Mouse (Mus musculus): Measurements from ENCODE around the gene Rbp7.
A peak's percentile ranks its signal among the peaks of the same experiment; 100 is the strongest.
"Not testable (repeated sequence)": the region's sequence is repeated elsewhere in the genome, so short reads cannot be mapped to it uniquely, and the experiment has no call there.

Gene Rbp7

DNA sequence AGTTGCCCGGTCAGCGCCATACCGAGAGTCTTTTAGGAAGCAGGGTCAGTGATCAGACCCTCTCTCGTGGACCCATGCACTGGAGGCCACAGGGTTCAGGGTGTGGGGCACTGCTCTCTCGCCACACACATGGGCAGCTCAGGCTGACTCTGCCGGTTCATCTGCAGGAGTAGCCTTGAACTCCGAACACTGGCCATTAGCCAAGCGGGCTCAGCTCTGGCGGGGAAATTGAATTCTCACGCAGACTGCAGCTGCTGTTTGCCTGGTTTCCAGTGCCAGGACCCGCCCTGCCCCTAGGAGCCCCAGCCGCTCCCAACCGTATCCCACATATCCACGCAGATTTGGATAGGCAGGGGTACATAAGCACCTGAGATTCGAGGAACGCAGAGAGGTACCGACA lies 515 bp downstream of the Rbp7 start:
- no peak for DNase-seq

DNA sequence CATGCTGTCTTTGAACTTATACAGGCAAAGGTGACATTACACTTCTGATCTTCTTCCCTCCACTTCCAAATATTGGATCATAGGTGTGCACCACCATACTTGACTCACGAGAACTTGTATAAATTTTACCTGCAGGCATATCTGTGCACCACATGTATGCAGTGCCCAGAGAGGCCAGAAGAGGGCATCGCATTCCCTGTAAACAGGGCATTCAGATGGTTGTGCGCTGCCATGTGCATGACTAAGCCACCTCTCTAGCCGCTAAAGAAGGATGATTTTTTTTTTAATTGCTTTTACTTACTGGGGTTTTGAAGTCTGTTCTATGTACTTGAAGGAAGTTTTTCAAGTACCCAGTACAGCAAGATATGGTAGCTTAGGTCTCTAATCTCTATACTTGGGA lies 1.1 kb downstream of the Rbp7 start:
- DNase-seq = peak; percentile 52

DNA sequence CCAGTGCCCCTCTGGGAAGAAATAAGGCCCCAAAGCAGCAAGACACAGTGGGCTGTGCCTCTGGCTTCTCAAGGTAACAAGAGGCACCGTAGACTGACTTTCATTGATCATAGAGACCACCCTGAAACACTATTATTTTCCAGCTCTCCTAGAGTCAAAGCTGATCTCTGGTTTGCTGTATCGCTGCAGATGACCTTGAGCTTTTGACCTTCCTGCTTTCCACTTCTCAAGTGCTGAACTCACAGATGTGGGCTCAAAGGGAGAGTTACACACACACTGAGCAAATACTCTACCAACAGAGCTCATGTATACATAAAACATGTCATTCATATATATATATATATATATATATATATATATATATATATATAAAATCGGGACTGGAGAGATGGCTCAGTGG lies 4.1 kb downstream of the Rbp7 start:
- DNase-seq = no peak

DNA sequence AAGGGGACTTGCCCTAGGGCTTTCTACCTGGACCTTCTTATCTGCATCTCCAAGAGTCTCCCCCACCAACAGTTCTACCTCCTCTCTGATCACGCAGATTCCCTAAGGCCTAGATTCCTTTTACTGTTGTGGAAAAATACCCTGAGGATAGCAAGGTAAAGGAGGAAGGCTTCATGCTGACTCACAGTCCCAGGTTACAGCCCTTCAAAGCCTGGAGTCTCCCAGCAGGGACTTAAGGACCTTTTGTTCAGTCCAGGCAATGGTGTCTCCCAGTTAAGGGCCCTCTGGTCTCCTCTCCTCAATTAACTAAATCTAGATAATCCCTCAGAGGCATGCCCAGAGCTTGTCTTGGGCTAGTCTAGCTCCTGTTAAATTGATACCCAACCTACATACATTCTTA lies 8.5 kb downstream of the Rbp7 start:
- DNase-seq = no peak

DNA sequence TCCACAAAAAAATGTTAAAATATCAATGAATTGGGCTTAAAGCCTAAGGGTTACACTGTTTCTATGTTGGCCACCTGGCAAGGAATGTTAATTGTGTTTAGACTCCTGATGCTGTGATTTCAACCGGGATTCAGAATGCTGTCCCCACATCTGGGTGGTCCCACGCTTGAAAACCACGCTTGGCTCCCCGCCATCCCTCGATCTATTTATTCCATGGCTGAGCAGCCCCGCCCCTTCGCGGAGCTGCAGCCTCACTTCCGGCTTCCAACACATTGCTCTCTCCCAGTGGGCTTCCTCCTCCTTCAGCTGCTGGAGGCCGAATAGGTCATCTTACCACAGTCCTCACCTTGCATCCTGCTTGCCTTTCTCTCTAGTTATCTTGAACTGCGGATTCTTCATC lies 8.9 kb downstream of the Rbp7 start:
- DNase-seq = peak; percentile 74

DNA sequence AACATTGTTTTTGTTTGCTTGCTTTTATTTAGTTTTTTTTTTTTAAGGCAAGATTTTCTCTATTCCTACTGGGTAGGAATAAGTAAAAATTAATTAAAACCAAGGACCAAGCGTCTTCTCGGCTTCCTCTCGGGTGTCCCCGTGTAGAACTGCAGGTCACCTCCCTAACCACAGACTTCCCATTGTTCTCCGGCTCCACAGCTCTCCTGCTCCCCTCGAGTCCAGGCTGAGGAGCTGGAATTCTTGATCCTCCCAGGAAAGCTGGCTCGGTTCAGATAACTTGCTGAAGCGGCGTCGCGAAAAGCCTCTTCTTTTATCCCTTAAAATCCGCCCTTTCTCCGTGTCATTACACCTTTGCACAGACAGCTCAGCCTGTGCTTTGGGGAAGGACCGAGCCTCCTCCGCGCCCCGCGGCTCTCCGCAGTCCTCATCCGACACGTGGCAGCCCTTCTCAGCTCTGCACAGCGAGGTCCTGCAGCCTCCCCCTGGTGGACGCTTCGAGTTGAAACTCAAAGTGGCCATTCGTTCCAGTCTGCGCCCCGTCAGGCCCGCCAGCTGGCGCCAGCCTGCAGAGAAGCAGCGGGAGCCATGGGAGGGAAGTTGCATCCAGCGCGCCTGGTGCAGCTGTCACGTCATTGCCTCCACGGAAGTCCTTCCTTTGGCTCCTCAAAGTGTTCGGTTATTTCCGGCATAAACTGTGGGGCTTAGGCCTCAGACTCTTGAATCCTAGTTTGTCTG lies 9.6 kb downstream of the Rbp7 start:
- peak; percentile 92 for DNase-seq

DNA sequence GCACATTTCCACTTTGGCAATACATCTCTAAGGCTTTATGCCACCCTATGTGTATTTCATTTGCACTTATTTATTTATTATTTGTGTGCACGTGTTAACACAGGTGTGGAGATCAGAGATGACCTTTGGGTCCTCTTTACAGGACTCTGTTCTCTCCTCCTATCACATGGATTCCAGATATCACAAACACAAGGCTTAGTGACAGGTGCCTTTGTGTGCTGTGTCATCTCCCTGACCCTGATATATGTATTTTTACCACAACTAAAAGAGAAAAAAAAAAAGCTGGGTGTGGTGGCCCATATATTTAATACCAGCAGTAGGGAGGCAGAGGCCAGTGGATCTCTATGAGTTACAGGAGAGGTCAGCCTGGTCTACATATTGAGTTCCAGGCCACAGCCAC lies 10.3 kb downstream of the Rbp7 start:
- DNase-seq = no peak

DNA sequence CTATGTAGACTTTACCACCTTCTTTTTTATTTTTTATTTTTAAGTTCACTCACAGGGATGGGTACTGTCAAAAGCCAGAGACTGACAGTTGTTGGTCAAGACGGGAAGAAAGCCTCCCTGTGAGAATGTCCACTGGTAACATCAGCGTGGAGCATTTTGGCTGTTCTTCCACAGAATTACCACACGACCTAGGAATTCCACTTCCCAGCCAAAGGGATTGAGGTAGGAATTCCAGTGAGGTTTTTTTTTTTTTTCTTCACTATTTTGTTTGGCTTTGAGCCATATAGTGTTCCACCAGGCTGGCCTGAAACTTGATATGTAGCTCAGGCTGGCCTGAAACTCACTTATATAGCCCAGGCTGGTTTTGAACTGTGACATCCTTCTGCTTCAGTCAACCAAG lies 12.3 kb downstream of the Rbp7 start:
- DNase-seq = no peak

DNA sequence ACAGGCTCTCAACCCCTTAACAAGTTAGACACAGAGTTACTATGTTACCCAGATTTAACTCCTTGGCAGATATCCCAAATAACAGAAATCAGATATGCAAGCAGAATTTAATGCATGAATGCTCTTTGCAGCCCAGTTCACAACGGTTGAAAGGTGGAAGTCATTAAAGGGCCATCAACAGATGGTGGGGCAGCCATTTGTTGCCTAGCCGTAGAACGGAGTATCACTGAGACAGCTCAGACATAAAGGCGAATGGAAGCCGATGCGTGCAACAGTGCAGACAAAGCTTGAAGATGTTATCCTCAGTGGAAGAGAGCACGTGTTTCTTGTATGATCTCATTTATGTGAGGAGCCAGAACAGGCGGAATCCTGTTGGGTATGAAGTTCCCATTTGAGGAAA lies 14.2 kb downstream of the Rbp7 start:
- DNase-seq = no peak

DNA sequence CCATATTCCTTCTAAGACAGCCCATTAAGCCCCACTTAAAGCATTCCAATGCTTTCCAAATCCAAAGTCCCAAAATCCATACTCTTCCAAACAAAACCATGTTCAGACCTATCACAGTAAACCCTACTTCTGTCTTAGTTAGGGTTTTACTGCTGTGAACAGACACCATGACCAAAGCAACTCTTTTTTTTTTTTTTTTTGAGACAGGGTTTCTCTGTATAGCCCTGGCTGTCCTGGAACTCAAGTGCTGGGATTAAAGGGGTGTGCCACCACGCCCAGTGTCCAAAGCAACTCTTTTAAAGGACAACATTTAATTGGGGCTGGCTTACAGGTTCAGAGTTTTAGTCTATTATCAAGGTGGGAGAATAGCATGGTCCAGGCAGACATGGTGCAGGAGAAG lies 22.9 kb downstream of the Rbp7 start:
- DNase-seq = not testable (repeated sequence)

DNA sequence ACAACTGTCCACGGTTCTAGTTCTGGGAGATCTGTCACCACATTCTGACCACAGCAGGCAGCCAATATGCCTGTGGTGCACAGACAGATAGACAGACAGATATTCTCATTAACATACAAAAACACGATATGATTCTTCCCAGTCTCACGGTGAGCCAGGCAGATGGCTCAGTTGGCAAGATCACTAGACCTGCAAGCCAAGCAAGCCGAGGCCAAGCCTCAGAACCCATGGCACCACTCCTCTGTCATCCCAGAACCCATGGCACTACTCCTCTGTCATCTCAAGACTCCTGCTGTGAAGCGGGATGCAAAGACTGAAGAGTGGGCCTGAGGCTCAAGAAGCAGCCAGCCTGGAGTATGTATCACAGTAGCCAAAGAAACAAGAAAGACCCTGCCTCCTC lies 25.2 kb downstream of the Rbp7 start:
- DNase-seq = no peak

DNA sequence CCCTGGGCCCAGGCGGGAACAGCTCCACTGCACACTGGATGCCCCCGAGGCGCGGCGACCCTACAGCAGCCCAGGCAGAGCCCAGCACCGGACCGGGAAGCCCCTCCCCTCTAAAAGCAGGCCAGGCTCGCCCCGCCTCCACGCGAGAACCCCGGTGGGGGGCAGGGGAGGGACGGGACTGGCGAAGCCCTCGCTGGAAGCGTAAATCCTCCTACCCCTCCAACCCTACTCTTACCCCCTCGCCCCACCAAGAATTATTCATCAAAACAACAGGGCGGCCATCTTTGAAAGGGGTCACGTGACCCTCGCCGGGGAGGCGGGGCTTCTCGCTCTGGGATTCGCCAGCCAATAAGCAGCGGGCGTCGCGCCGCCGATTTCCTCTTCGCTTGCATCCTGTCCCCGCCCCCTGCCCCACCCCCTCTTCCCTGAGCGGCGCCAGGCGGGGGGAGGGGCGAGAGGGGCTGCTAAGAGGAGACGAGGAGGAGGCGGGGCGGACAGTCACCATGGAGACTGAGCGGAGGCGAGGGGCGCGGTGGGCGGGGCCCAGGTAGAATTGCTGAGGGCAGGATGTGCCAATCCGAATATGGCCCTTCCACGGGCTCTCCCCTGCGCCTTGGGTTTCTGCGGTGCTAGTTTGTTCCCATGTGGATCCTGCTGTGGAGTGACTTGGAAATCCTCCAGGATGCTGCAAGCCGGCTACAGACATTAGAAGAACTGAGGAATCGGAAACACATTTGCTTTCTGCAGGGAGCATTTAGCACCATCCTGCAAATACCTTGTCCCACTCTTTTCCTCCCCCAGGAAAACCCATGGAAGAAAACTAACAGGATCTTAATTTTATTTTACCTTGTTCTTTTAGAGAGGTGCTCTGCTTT lies 28.2 kb downstream of the Rbp7 start, which contains the start of gene Ube4b:
Ube4b (minus strand) TSS at position 425 of the 875 bp plus-strand sequence.
- DNase-seq = peak; percentile 99

DNA sequence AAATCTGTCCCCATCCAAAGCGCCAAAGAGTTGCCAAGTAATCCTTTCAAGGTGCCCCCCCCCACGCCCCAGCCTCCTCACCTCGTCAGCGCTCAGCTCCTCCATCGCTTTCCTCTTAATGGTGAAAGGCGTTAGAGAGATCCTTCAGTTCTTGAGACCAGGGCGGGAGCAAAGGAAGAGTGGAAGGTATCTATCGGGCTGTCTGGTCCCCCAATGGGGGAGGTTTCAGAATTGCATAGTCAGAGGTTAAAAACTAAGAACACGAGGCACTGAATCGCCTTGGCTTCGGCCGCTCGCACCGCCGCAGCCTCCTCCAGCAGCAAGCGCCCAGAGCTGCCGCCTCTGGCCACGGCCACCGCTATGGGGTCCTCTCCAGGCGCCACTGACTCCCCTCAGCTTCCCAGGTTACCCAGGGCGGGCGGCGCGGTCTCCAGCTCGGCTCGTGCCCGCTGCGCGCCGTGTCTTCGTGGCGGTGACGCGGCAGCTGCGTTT lies 28.9 kb downstream of the Rbp7 start:
- peak; percentile 56 for DNase-seq

DNA sequence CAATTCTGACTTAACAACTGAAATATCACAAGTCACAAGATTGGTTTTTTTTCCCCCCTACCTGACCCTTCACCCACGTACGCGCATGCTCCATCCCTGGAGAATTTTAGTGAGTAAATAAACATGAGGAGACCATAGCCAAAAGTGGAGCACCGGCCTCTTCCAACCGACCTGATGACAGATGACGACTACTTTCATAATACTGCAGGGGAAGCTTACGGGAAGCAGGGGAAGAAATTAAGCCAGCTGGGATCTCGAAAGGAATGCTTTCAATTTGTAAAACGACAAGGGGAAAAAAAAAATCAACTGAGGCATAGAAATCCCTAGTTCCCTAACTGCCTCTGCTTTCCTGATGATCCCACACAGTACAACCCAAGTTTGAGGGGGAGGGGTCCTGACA lies 30.0 kb downstream of the Rbp7 start:
- no peak for DNase-seq

DNA sequence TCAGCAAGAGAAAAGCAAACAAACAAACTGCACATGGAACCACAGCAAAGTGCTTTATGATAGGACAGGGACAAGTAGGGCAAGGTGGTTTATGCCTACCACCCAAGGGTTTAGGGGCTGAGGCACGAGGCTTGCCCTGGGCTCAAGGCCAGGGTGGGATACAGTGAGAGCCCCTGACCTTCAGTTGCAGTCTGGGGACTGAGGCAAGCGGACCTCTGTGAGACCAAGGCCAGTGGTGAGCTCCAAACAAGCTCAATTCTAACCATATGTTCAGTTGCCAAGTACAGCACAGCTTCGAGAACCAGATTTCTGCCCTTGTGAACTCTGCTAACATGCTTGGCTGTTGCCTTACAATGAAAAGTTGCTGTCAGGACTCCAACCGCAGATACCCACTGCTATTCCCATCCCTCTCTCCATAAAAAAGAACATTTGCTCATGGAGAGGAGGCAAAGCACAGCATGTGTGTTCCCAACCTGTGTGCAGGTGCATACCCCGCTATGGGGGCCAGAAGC lies 36.9 kb downstream of the Rbp7 start:
- no peak for DNase-seq

DNA sequence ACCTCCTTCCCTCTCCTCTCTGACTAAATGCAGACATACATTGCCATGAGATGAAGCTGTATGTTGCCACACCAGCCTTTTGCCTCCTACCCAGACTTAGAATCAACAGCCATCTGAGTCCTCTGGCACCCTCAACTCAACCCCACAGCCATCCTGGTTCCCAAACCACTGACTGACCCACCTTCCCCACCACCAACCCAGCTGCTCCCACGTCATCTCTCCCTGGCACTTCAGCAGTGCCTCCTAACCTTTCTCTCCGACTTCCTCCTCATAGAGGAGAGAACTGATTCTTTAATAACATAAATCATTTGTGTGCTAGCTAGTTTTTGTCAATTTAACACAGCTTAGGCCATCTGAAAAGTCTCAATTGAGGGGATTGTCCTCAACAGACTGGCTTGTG lies 37.8 kb downstream of the Rbp7 start:
- DNase-seq = no peak

DNA sequence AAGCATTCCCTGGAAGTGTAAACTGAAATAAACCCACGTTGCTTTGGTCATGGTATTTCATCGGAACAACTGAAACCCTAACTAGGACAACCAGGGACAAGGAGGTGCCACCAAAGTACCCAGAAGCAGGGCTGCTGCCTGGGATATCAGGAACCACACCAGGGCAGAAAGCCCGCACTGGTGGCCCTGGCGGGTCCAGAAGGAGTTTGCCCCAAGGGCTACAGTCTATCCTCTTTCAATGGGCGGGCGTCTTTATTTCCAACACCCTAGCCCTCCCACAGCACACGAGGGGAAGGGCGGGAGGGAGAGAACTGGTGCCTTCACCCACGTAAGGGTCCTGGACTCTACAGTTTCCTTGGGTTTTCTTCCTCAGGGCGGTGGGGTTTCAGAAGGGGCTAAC lies 38.4 kb downstream of the Rbp7 start:
- DNase-seq = no peak

DNA sequence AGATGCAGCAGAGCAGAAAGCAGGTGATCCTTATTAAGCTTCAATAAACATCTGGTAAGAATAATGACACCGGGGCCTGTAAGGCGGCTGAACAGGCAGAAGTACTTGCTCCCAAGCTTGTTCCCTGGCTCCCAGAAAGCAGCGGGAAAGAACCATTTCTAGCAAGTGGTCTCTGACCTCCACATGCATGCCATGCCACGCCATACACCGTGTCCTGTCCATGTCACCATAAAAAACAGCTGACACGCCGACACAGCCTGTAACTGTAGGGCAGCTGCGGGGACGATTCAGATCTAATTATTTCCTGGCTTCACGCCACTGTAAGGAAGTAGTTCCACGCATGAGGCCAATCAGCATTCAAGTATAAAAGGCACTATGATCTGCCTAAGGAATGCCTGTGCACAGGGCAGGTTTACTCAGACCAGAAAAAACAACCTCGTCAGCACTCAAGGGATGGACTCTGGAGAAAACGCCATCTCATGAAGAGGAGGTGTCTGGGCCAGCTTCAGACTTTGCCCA lies 39.1 kb downstream of the Rbp7 start:
- no peak for DNase-seq

DNA sequence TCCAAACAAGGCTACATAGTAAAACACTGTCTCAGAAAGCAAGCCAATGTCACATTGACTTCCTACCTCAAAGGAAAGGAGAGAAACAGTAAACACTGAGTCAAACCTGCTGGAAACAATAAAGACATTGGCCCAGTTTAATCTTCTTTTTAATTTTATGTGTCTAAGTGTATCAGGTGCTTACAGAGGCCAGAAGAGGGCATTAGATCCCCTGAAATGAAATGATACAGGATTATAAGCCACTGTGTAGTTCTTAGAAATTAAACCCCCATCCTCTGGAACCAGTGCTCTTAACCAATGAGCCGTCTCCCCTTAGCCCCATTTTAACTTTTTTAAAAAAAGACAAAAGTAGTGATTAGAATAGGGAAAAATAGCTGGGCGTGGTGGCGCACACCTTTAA lies 40.5 kb downstream of the Rbp7 start:
- no peak for DNase-seq

DNA sequence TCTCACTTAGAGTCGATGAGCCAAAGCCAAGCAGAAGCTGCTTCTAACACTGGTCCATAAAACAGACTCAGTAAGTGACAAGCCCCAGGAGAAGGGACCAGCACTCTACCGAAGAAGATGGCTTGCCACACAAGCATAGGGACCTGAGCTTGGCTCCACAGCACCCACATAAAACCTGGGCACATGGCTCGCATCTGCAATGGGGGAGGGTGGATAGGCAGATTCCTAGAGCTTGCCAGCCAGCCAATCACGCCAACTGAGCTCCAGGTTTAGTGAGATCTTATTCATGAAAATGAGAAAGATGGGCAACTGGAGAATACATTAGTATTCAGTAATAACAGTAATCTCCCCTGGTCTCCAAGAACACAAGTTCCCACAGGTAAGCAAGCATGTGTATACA lies 45.0 kb downstream of the Rbp7 start:
- no peak for DNase-seq

DNA sequence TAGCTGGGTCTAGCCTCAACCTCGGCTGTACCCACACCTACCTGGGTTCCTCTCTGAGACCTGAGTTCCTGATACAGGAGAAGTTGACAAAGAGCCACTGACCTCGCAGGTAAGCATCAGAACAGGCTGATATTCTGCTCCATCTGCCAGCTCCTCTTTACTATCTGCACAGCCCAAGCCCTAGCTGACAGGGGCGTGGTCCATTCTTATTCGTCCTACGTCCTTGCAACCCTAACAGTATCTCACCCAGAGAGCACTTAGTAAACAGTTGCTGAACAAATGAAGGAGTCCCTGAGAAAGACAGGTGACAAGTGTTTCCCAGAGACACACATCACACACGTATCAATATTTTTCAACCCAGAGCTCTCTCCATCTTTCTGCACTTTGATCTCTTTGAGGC lies 46.4 kb downstream of the Rbp7 start:
- DNase-seq = peak; percentile 49

DNA sequence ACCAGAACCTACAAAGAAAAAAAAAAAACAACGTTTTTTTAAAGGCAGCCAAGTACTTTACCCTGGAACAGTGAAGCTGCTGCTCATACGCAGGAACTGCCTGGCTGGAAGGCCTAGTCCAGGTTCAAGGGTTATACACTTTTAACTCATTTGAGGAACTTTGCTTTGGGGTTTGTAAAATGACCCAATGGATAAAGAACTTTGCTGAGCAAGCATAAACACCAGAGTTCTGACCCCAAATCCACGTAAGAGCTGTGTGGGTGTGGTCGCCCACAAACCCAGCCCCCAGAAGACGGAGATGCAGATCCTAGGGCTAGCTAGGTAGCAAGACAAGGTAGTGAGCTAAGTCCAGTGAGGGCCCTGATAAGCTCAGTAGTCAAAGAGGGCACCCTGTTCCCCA lies 47.3 kb downstream of the Rbp7 start:
- DNase-seq = no peak

DNA sequence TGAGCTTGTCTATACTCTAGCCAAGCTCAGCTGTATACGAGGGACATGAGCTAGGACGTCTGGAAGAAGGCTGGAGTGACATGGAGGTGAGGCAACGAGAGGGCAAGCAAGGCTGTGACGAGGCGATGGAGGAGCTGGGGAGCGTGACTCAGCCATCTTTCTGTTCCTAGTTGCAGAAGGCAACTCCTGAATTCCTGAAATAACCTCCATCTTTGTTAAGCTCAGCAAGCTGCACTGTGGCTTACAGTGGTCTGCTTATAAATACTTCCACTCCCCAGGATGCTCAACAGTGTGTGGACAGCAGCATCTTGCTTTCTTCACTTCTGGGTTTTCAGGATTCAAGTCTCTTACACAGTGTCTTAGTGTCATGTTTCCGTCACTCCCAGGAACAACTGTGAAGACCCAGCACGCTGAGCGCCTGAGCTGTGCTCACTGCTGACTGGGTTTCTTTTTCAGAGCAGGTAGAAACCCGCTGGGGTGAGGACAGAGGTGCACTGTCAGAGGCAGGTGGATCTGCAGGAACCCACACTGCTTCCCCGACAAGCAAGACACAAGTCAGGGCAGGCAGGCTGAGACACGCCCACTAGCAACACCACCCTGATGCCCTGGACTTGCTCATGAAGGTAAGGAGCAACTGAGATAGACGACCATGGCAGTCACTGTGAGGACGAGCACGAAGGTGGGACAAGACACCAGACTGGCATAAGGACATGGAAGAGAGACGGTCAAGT lies 48.9 kb downstream of the Rbp7 start:
- DNase-seq = no peak

Data from liver (tissue).